Mouse (Mus musculus): ENCODE measurements around the gene Gm12216.
"Not testable (repeated sequence)": the region's sequence is repeated elsewhere in the genome, so short reads cannot be mapped to it uniquely, and the experiment has no call there.

The Gm12216 gene

DNA sequence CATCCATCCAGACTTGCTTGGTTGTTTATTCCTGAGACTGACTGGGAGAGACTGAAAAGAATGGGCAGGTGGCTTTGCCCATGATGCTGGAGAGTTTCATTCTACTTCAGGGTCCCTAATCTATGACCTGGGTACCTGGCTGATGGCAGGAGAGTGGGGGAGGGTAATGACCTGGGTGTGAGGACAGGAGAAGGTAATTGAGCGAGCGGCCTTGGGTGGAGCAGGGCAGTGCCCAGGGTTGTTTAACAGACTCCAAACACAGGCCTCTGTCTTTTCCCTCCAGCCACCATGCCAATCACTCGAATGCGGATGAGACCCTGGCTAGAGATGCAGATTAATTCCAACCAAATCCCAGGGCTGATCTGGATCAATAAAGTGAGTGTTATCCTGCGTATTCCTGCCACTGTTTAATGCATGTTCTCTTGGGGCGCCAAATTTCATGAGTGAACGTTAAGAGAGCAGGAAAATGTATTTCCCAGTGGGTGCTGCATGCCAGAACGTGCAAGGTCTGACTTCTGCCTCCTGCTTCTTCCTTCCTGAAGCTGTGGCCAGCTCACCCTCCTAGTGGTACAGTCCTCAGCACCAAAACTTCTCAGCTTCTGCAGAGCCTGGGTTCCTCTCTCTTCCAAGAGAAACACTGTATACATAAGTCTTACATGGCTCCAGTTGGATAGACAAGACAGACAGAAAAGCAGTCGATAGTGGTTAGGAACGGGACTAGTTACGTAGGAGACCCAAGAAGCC is 87.9 kb downstream of the Gm12216 start:
- DNase-seq (ENCODE audit: low spot score in 2 of 2) = no peak

- peak; percentile 80 to 86 for DNase-seq (ENCODE audit: low spot score in 2 of 2)
Measured at GRCm38 (mm10) chr11:53770125-53770791, 88.8 kb downstream of the Gm12216 start.

DNA sequence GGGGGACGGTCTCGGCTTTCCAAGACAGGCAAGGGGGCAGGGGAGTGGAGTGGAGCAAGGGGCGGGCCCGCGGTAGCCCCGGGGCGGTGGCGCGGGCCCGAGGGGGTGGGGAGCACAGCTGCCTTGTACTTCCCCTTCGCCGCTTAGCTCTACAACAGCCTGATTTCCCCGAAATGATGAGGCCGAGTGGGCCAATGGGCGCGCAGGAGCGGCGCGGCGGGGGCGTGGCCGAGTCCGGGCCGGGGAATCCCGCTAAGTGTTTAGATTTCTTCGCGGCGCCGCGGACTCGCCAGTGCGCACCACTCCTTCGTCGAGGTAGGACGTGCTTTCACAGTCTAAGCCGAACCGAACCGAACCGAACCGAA is 89.3 kb downstream of the Gm12216 start, which contains the start of gene Irf1:
TSS of gene Irf1 (plus strand) at position 255 of the 365 bp plus-strand sequence.
- peak; percentile 96 to 97 for DNase-seq (ENCODE audit: low spot score in 2 of 2)

- DNase-seq (ENCODE audit: low spot score in 2 of 2) = no peak
Measured at GRCm38 (mm10) chr11:53769185-53769576, 89.9 kb downstream of the Gm12216 start.

GRCm38 (mm10) chr11:53768422-53769184 is 90.5 kb downstream of the Gm12216 start:
- no peak for DNase-seq (ENCODE audit: low spot score in 2 of 2)

DNA sequence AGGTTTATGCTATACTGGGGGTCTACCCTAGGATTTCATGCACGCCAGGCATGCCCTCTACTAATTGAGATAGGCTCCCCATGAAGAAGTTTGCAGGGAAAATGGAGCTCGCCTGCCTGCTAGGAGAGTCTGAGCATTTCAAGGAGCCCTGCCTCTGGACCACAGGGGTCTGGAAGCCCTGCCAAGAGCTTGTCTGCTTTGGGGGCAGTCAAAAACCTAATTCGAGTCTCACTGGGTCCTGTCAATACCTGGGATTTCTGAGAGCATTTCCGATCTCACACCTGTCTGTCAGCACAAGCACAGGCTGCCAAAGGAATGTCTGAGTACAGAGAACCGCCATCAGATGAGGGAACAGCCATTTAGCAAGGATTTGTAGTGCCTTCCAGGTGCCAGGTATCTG is 94.5 kb downstream of the Gm12216 start:
- no peak for DNase-seq (ENCODE audit: low spot score in 2 of 2)

- peak; percentile 95 to 96 for DNase-seq (ENCODE audit: low spot score in 2 of 2)
Measured at GRCm38 (mm10) chr11:53763496-53764140, 95.4 kb downstream of the Gm12216 start.

- DNase-seq (ENCODE audit: low spot score in 2 of 2) = peak; percentile 92
Measured at GRCm38 (mm10) chr11:53762827-53763495, 96.1 kb downstream of the Gm12216 start.

DNA sequence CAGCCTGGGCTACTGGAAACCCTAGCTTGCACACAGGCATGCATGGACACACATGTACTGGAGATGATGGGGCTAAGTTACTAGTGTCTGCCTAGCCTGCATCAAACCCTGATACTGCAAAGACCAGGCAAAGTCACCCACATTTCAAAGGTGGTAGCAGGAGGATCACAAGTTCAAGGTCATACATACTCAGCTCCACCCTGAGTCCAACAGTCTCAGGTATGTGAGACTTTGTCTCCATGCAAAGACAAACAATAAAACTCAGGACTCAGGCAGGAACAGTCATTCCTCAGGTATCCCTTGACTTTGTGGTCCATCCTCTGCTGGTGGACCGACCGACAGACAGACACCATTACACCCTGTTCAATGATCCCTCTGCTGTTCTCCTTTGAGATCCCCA is 96.6 kb downstream of the Gm12216 start:
- DNase-seq (ENCODE audit: low spot score in 2 of 2) = no peak

DNA sequence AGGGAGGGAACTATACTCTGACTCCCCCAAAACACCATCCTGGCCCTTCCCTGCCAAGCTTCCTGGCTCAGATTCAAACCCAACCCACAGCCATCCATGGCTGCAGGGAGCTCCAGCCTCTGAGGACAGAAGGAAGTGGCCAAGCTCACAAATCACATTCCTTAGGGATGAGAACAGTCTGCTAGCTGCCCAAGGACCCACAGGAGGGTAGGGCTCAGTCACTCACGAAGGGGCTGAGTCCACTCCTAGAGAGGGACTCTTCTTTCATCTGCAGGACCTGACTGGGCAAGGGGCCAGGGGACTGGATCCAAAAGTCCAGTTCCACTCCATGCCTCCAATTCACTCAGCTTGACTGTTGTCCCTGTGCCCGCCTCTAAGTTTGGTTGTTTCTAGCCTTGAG is 97.2 kb downstream of the Gm12216 start:
- DNase-seq (ENCODE audit: low spot score in 2 of 2) = peak; percentile 82 to 88

DNA sequence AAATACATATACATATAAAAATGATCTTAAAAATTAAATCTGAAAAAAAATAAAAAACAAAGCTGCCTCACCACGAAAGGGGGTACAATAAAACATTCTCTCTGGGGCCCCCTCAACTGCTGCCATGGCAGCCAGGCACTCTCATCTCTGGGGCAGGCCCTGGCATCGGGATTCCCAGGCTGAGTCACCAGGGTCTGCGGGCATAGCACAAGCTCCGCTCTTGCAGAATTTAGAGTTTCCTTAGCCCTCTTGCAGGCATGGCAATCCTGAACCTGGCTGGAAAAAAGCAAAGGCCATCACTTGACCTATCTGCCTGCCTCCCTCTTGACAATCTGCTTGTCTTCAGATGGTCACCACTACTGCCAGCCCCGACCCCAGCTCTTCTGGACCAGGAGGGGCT is 97.8 kb downstream of the Gm12216 start:
- no peak for DNase-seq (ENCODE audit: low spot score in 2 of 2)

DNA sequence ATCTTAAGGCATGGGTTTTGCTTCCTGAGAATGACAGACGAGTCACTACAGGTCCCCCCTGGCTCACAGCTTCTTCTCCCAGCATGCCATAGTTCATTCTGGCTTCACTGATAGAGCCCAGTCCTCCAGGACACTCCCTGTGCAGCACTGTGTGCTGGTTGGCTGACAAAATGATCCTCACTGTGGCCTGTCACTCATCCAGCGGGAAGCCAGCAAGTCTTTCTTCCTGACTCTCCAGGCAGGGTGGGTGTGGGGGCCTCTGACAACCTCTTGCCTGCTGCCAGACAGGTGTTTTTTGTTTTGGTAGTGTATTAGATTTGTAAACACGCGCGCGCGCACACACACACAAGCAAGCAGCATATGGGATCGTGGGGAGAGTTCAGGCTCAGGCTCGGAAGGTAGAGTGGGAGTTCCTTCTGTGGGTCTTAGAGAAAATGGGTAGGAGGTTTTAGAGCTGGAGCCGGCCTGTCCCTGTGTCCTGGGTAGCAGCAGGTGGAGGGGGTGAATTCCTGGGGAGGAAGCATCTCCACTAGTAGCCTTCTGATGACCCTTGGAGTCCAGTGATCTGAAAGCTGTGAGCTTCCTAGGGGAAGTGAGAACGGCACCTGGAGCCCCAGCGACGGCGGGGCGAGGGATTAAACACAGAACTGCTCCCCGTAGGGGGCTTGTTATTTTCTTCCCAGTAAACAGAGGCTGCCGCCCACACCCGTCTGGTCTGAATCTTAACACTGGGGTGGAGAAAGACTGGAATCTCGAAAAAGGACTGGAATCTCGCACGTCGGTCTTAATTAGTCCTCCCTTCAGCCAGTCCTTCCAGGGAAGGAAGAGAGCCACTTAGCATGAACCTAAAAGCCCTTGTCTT is 99.3 kb downstream of the Gm12216 start:
- DNase-seq (ENCODE audit: low spot score in 2 of 2) = no peak

GRCm38 (mm10) chr11:53758791-53759351 is 100.2 kb downstream of the Gm12216 start:
- no peak for DNase-seq (ENCODE audit: low spot score in 2 of 2)

- DNase-seq (ENCODE audit: low spot score in 2 of 2) = not testable (repeated sequence)
Measured at GRCm38 (mm10) chr11:53758033-53758432, 101.0 kb downstream of the Gm12216 start.

- no peak for DNase-seq (ENCODE audit: low spot score in 2 of 2)
Measured at GRCm38 (mm10) chr11:53757612-53758011, 101.4 kb downstream of the Gm12216 start.

GRCm38 (mm10) chr11:53755011-53755595 is 104.0 kb downstream of the Gm12216 start:
- no peak for DNase-seq (ENCODE audit: low spot score in 2 of 2)

DNA sequence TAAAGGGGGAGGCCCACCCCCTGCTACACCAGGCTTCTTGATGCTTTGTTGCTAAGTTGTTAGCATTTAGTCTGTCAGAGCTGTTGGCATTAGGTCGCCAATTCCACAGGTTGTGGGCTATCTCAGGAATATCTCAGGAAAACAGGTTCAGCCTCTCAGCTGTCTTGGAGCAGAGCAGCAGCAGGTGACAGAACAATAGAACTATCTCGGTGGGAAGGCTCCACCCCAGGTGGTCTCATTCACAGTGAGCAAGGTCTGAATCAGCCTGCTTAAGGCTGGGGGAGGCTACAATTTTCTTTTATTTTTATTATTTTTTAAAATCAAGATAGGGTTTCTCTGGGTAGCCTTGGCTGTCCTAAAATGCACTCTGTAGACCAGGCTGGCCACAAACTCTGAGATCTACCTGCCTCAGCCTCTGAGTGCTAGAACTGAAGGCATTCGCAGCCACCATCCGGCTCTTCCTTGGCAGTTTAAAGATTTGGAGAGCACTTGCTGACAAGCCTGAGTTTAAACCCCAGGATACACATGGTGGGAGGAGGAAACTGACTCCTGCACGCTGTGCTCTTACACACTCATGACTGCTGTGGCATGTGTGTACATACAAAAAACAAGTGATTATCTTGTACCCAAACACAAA is 109.2 kb downstream of the Gm12216 start:
- no peak for DNase-seq (ENCODE audit: low spot score in 2 of 2)

DNA sequence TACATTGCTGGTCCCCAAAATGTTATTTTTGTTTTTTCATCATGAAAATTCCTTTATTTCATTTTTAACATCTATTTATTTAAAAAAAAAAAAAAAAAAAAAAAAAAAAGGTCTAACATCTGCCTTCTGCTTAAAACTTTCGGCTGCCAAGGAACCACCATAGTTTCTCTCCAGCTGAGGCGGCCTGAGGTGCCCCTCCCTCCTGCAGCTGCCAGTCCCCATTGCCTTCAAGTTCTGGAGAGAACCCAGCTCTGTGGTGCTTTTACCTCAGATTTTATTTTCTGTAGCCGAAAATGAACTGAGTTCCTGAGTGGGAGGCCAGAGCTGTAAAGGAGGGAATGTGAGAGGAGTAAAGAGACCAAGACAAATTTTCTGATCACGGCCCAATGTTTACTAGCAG is 109.8 kb downstream of the Gm12216 start:
- no peak for DNase-seq (ENCODE audit: low spot score in 2 of 2)

DNA sequence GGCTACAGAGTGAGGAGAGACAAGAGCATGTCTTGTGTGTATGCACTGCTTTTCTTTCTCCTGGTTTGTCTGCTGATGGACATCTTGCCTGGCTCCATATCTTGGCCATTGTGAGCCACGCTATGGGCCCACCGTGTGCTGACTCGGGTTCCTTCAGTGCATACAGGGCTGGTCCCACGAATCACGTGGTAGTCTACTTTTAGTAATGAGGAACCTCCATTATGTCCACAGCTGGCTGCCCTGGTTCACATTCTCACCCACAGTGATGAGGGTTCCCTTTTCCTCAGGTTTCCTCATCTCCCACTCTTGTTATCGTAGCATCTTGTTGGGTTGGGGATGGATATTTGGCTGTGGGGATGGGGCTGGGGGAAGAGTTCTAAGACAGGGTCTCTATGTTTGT is 110.4 kb downstream of the Gm12216 start:
- DNase-seq (ENCODE audit: low spot score in 2 of 2) = no peak
